Mouse (Mus musculus): Measurements from ENCODE around the gene Plcb1. TPM values are rescaled to one million over a fixed set of nuclear protein-coding genes. Genes with fewer than 3 reads are reported as not detected.

Plcb1 gene
- polyA plus RNA-seq, 1 experiment, result 6.2 TPM

- 36% methylated on average over 2 of the region's 2 CpGs for WGBS
- H3K4me1 ChIP-seq (ENCODE audit: control insufficient read depth, insufficient read depth, low read length), result no peaks in the 10 kb centered on the region
- TF ChIP-seq POLR2A (IDR thresholded peaks at IDR 0.05; ENCODE audit: borderline replicate concordance, extremely low read depth, low read depth, low read length) (no peak), CTCF (IDR thresholded peaks at IDR 0.05; ENCODE audit: insufficient read depth, low read length) (no peak)
Observed at GRCm38 (mm10) chr2:135500872-135501271, 715.0 kb downstream of the Plcb1 start.

GRCm38 (mm10) chr2:135503328-135503997, 717.6 kb downstream of the Plcb1 start:
- WGBS, result 83% methylated on average over 4 of the region's 4 CpGs
- TF ChIP-seq CTCF (IDR thresholded peaks at IDR 0.05; ENCODE audit: insufficient read depth, low read length) (no peak), POLR2A (IDR thresholded peaks at IDR 0.05; ENCODE audit: borderline replicate concordance, extremely low read depth, low read depth, low read length) (no peak)
- Histone ChIP-seq H3K4me3 (replicated peaks; ENCODE audit: extremely low read depth, low read depth, low read length) (no peak overlapping the region), H3K4me1 (ENCODE audit: control insufficient read depth, insufficient read depth, low read length) (no peaks in the 10 kb centered on the region)
- DNase-seq, result no peak

More at GRCm38 (mm10) chr2:135500872-135501271, 715.0 kb downstream of the Plcb1 start:
- no peak for DNase-seq
- no peak overlapping the region for H3K4me3 ChIP-seq (replicated peaks; ENCODE audit: extremely low read depth, low read depth, low read length)

GRCm38 (mm10) chr2:135503998-135504354, 718.1 kb downstream of the Plcb1 start:
- no peaks in the 10 kb centered on the region for H3K4me1 ChIP-seq (ENCODE audit: control insufficient read depth, insufficient read depth, low read length)
- no peak overlapping the region for H3K4me3 ChIP-seq (replicated peaks; ENCODE audit: extremely low read depth, low read depth, low read length)
- TF ChIP-seq CTCF (IDR thresholded peaks at IDR 0.05; ENCODE audit: insufficient read depth, low read length) (no peak), POLR2A (IDR thresholded peaks at IDR 0.05; ENCODE audit: borderline replicate concordance, extremely low read depth, low read depth, low read length) (no peak)
- no peak for DNase-seq

GRCm38 (mm10) chr2:135507111-135507510, 721.2 kb downstream of the Plcb1 start:
- WGBS, result 48% methylated on average over 1 of the region's 1 CpGs

GRCm38 (mm10) chr2:135518956-135519355, 733.1 kb downstream of the Plcb1 start:
- 52% methylated on average over 2 of the region's 2 CpGs for WGBS
- no peak for DNase-seq

More at GRCm38 (mm10) chr2:135507111-135507510, 721.2 kb downstream of the Plcb1 start:
- TF ChIP-seq CTCF (IDR thresholded peaks at IDR 0.05; ENCODE audit: insufficient read depth, low read length) (no peak), POLR2A (IDR thresholded peaks at IDR 0.05; ENCODE audit: borderline replicate concordance, extremely low read depth, low read depth, low read length) (no peak)
- DNase-seq, result no peak
- Histone ChIP-seq H3K4me3 (replicated peaks; ENCODE audit: extremely low read depth, low read depth, low read length) (no peak overlapping the region), H3K4me1 (ENCODE audit: control insufficient read depth, insufficient read depth, low read length) (no peaks in the 10 kb centered on the region)

More at GRCm38 (mm10) chr2:135518956-135519355, 733.1 kb downstream of the Plcb1 start:
- Histone ChIP-seq H3K4me1 (ENCODE audit: control insufficient read depth, insufficient read depth, low read length) (no peaks in the 10 kb centered on the region), H3K4me3 (replicated peaks; ENCODE audit: extremely low read depth, low read depth, low read length) (no peak overlapping the region)
- no peak for TF ChIP-seq POLR2A (IDR thresholded peaks at IDR 0.05; ENCODE audit: borderline replicate concordance, extremely low read depth, low read depth, low read length)
- TF ChIP-seq CTCF (IDR thresholded peaks at IDR 0.05; ENCODE audit: insufficient read depth, low read length), result no peak

Other genes with a start within 250 kb of the Plcb1 start
- not detected in 2 replicates for gene Hao1, start 231.7 kb upstream of the Plcb1 start, polyA plus RNA-seq (2012; rRNA removed)
- gene Tmx4, start 141.9 kb upstream of the Plcb1 start, polyA plus RNA-seq (2012; rRNA removed), result 6.9 TPM in 2 replicates

Data from lung, adult 2 months (tissue).